Mouse (Mus musculus): ENCODE results near the gene Tekt2. TPM values are rescaled to one million over a fixed set of nuclear protein-coding genes. Genes with fewer than 3 reads are reported as not detected.

Gene Tekt2
- total RNA-seq, 1 experiment = 1.7 TPM

DNA sequence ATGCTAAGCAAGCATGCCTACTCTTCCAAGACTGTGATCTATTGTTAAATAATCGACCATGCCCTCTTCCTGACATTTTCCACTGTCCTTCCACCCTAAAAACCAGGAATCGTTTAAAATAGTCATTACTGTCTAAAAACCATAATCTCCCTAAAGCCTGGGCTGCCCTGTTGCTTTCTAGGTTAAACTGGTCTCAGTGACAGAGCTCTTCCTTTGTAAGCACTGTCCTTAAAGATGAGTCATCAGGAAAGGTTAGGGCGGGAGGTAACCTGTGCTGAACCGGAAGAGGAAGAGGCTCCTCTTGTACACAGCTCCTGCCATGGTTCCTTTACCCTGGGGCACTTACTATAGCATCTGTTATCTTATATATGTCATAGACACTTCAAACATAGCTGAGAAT lies 14.0 kb upstream of the Tekt2 start:
- peak; percentile 72 for TF ChIP-seq MAFK (IDR thresholded peaks at IDR 0.05; ENCODE audit: insufficient read depth, low read depth, low read length)
- TF ChIP-seq ZNF384 (IDR thresholded peaks at IDR 0.05; ENCODE audit: low read depth, low read length) = no peak
- no peak for TF ChIP-seq ZC3H11A (IDR thresholded peaks at IDR 0.05; ENCODE audit: borderline replicate concordance, low read depth, low read length)
- TF ChIP-seq HCFC1 (IDR thresholded peaks at IDR 0.05; ENCODE audit: borderline replicate concordance, insufficient read depth, low read length) = no peak
- no peak for TF ChIP-seq CHD2 (IDR thresholded peaks at IDR 0.05; ENCODE audit: low read depth, low read length)

DNA sequence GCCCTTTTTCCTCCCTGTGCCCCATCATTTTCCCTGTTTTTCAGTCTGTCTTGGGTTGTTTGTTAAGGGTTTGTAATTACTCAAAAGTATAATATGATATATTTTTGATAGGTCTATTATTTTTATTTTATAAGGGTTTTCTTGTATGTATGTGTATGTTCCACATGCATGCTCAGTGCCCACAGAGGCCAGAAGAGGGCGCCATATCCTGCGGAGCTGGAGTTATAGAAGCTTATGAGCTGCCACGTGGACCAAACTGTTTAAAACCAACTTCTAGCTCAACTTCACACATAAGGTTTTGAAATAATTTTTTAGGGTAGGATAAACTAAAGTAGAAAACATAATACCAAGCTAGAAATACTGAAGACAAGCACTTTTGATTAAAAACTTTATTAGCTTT lies 6.9 kb upstream of the Tekt2 start:
- peak; percentile 65 for DNase-seq (ENCODE audit: low read depth, low spot score)
- no peak overlapping the region for H3K9ac ChIP-seq (ENCODE audit: insufficient read depth, low read depth, low read length, poor library complexity, severe bottlenecking)
- no peak overlapping the region for H3K4me3 ChIP-seq (ENCODE audit: insufficient read depth in 1 of 2, low read depth in 1 of 2, low read length in 2 of 2, poor library complexity in 1 of 2, severe bottlenecking in 1 of 2)
- in situ Hi-C loops (cut with MboI; ENCODE audit: low sequenced_read_pairs in 2 of 2, unreplicated experiment in 2 of 2) = loop anchor here in 1 of 2 experiments (25.0 kb wide), 1 partner anchor 205 kb away; the partner anchor contains the start of gene Ago4
- TF ChIP-seq ZC3H11A (IDR thresholded peaks at IDR 0.05; ENCODE audit: borderline replicate concordance, low read depth, low read length) (no peak), HCFC1 (IDR thresholded peaks at IDR 0.05; ENCODE audit: borderline replicate concordance, insufficient read depth, low read length) (no peak), MAFK (IDR thresholded peaks at IDR 0.05; ENCODE audit: insufficient read depth, low read depth, low read length) (no peak), ZNF384 (IDR thresholded peaks at IDR 0.05; ENCODE audit: low read depth, low read length) (no peak), CHD2 (IDR thresholded peaks at IDR 0.05; ENCODE audit: low read depth, low read length) (no peak)
- no peaks in the 10 kb centered on the region for H3K36me3 ChIP-seq (ENCODE audit: control insufficient read depth, insufficient read depth, low read length, poor library complexity, severe bottlenecking)
- no peaks in the 10 kb centered on the region for H3K9me3 ChIP-seq (ENCODE audit: control insufficient read depth, insufficient read depth, low read depth, low read length)
- no peak overlapping the region for H3K27ac ChIP-seq (ENCODE audit: insufficient read depth, low read depth, low read length, poor library complexity, severe bottlenecking)
- H3K4me1 ChIP-seq (ENCODE audit: control insufficient read depth in 2 of 2, insufficient read depth in 2 of 2, low read length in 2 of 2, poor library complexity in 1 of 2) = peaks cover 2% of the 10 kb centered on the region in 2 experiments; a peak in 2 of 4 replicates

More for the DNA sequence above, 14.0 kb upstream of the Tekt2 start:
- in situ Hi-C loops (cut with MboI; ENCODE audit: low sequenced_read_pairs in 2 of 2, unreplicated experiment in 2 of 2) = loop anchor here in 1 of 2 experiments (25.0 kb wide), 1 partner anchor 198 kb away; the partner anchor contains the start of gene Ago4
- peaks cover 2 to 4% of the 10 kb centered on the region in 2 experiments for H3K4me1 ChIP-seq (ENCODE audit: control insufficient read depth in 2 of 2, insufficient read depth in 2 of 2, low read length in 2 of 2, poor library complexity in 1 of 2)
- H3K27ac ChIP-seq (ENCODE audit: insufficient read depth, low read depth, low read length, poor library complexity, severe bottlenecking) = peak overlapping the region; percentile 44; the same call in 1 of the 2 replicates
- no peak overlapping the region for H3K9ac ChIP-seq (ENCODE audit: insufficient read depth, low read depth, low read length, poor library complexity, severe bottlenecking)
- H3K9me3 ChIP-seq (ENCODE audit: control insufficient read depth, insufficient read depth, low read depth, low read length) = no peaks in the 10 kb centered on the region
- H3K4me3 ChIP-seq (ENCODE audit: insufficient read depth in 1 of 2, low read depth in 1 of 2, low read length in 2 of 2, poor library complexity in 1 of 2, severe bottlenecking in 1 of 2) = no peak overlapping the region
- DNase-seq (ENCODE audit: low read depth, low spot score) = no peak
- no peaks in the 10 kb centered on the region for H3K36me3 ChIP-seq (ENCODE audit: control insufficient read depth, insufficient read depth, low read length, poor library complexity, severe bottlenecking)

DNA sequence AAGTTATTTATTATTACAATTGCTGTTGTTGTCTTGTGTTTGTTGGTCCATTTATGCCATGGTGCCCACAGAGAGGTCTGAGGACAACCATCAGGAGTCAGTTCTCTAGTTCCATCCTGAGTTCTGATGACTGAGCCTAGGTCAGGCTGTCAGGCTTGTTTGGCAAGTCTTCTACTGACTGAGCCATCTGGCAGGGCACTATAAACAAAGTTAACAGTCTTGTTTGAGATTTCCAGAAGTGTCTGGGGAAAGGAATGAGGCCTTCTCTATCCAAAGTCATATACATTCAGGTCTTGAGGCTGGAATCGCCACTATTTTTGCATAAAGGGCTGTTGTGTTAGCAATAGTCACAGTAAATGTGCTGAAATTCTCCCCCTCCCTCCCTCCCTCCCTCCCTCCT lies 6.3 kb upstream of the Tekt2 start:
- no peaks in the 10 kb centered on the region for H3K36me3 ChIP-seq (ENCODE audit: control insufficient read depth, insufficient read depth, low read length, poor library complexity, severe bottlenecking)
- no peak overlapping the region for H3K9ac ChIP-seq (ENCODE audit: insufficient read depth, low read depth, low read length, poor library complexity, severe bottlenecking)
- H3K4me3 ChIP-seq (ENCODE audit: insufficient read depth in 1 of 2, low read depth in 1 of 2, low read length in 2 of 2, poor library complexity in 1 of 2, severe bottlenecking in 1 of 2) = no peak overlapping the region
- no peaks in the 10 kb centered on the region for H3K9me3 ChIP-seq (ENCODE audit: control insufficient read depth, insufficient read depth, low read depth, low read length)
- TF ChIP-seq ZC3H11A (IDR thresholded peaks at IDR 0.05; ENCODE audit: borderline replicate concordance, low read depth, low read length) (no peak), HCFC1 (IDR thresholded peaks at IDR 0.05; ENCODE audit: borderline replicate concordance, insufficient read depth, low read length) (no peak), ZNF384 (IDR thresholded peaks at IDR 0.05; ENCODE audit: low read depth, low read length) (no peak), CHD2 (IDR thresholded peaks at IDR 0.05; ENCODE audit: low read depth, low read length) (no peak), MAFK (IDR thresholded peaks at IDR 0.05; ENCODE audit: insufficient read depth, low read depth, low read length) (no peak)
- no peak for DNase-seq (ENCODE audit: low read depth, low spot score)
- peaks cover 2% of the 10 kb centered on the region in 2 experiments; a peak in 2 of 4 replicates for H3K4me1 ChIP-seq (ENCODE audit: control insufficient read depth in 2 of 2, insufficient read depth in 2 of 2, low read length in 2 of 2, poor library complexity in 1 of 2)
- no peak overlapping the region for H3K27ac ChIP-seq (ENCODE audit: insufficient read depth, low read depth, low read length, poor library complexity, severe bottlenecking)
- in situ Hi-C loops (cut with MboI; ENCODE audit: low sequenced_read_pairs in 2 of 2, unreplicated experiment in 2 of 2) = loop anchor here in 1 of 2 experiments (25.0 kb wide), 1 partner anchor 206 kb away; the partner anchor contains the start of gene Ago4

DNA sequence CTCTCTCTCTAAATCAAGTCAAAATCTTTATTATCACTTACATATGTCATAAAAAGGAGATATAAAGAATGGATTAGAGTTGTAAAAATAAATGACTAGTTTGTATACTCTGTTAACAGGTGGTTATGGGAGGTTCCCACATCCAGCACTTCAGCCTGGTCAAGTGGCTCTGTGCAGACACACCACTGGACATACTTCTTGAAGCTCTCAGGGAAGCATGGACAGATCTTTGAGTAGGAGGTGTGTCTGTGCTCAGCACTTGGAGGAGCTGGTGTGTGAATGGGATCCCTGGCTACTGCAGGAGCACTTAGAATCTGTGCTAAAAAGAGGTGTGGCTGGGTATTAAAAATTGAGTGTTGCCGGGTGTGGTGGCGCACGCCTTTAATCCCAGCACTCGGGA lies 4.8 kb upstream of the Tekt2 start:
- Histone ChIP-seq H3K4me1 (ENCODE audit: control insufficient read depth in 2 of 2, insufficient read depth in 2 of 2, low read length in 2 of 2, poor library complexity in 1 of 2) (peaks cover 0 to 4% of the 10 kb centered on the region in 2 experiments; a peak in 1 of 4 replicates), H3K4me3 (ENCODE audit: insufficient read depth in 1 of 2, low read depth in 1 of 2, low read length in 2 of 2, poor library complexity in 1 of 2, severe bottlenecking in 1 of 2) (no peak overlapping the region), H3K9me3 (ENCODE audit: control insufficient read depth, insufficient read depth, low read depth, low read length) (no peaks in the 10 kb centered on the region), H3K27ac (ENCODE audit: insufficient read depth, low read depth, low read length, poor library complexity, severe bottlenecking) (no peak overlapping the region), H3K36me3 (ENCODE audit: control insufficient read depth, insufficient read depth, low read length, poor library complexity, severe bottlenecking) (no peaks in the 10 kb centered on the region), H3K9ac (ENCODE audit: insufficient read depth, low read depth, low read length, poor library complexity, severe bottlenecking) (no peak overlapping the region)
- no peak for DNase-seq (ENCODE audit: low read depth, low spot score)
- in situ Hi-C loops (cut with MboI; ENCODE audit: low sequenced_read_pairs in 2 of 2, unreplicated experiment in 2 of 2) = loop anchor here in 1 of 2 experiments (25.0 kb wide), 1 partner anchor 207 kb away; the partner anchor contains the start of gene Ago4
- TF ChIP-seq MAFK (IDR thresholded peaks at IDR 0.05; ENCODE audit: insufficient read depth, low read depth, low read length) (no peak), ZC3H11A (IDR thresholded peaks at IDR 0.05; ENCODE audit: borderline replicate concordance, low read depth, low read length) (no peak), CHD2 (IDR thresholded peaks at IDR 0.05; ENCODE audit: low read depth, low read length) (no peak), ZNF384 (IDR thresholded peaks at IDR 0.05; ENCODE audit: low read depth, low read length) (no peak), HCFC1 (IDR thresholded peaks at IDR 0.05; ENCODE audit: borderline replicate concordance, insufficient read depth, low read length) (no peak)

Data from ES-E14 (cell line).